Mouse (Mus musculus): ENCODE measurements at regions not wholly inside any gene's neighbourhood (a gene's known extent, or its start where the extent isn't known, plus 50 kb on each side); places are given as distances from the start of the nearest gene placed in this dataset.

GRCm38 (mm10) chr10:117535843-117536242, 93.5 kb upstream of the Cpm start:
- TF ChIP-seq CTCF (IDR thresholded peaks at IDR 0.05; ENCODE audit: borderline replicate concordance, insufficient read depth, low read length) (no peak), POLR2A (IDR thresholded peaks at IDR 0.05; ENCODE audit: low read depth, low read length) (no peak)
